Mouse (Mus musculus): Measurements from ENCODE around the gene Bco2. TPM values are rescaled to one million over a fixed set of nuclear protein-coding genes. Genes with fewer than 3 reads are reported as not detected.

Gene Bco2
- polyA plus RNA-seq, 1 experiment from 2014 or later: 0.20 TPM

- H3K4me3 ChIP-seq (replicated peaks; ENCODE audit: low read depth, low read length): no peak overlapping the region
- no peaks in the 10 kb centered on the region for H3K27me3 ChIP-seq (ENCODE audit: control insufficient read depth, insufficient read depth, low read length)
- no peaks in the 10 kb centered on the region for H3K9me3 ChIP-seq (ENCODE audit: control insufficient read depth, low read length)
- H3K36me3 ChIP-seq (ENCODE audit: control insufficient read depth, insufficient read depth, low read length): no peaks in the 10 kb centered on the region
- no peak overlapping the region for H3K4me2 ChIP-seq (ENCODE audit: low read length)
- 88% methylated on average over 4 of the region's 4 CpGs for WGBS
- H3K4me1 ChIP-seq (ENCODE audit: control insufficient read depth, insufficient read depth, low read length): peaks cover 4% of the 10 kb centered on the region; the same call in 1 of the 2 replicates
- H3K9ac ChIP-seq (replicated peaks; ENCODE audit: low read length): no peak overlapping the region
- no peak overlapping the region for H3K27ac ChIP-seq (replicated peaks; ENCODE audit: low read depth, low read length)
- ATAC-seq (ENCODE audit: low FRiP score, low TSS enrichment): no peak
- no peak for DNase-seq
Observed at GRCm38 (mm10) chr9:50548936-50549335, 6.0 kb downstream of the Bco2 start.

GRCm38 (mm10) chr9:50547859-50548478 is 7.0 kb downstream of the Bco2 start:
- H3K4me3 ChIP-seq (replicated peaks; ENCODE audit: low read depth, low read length): no peak overlapping the region
- no peaks in the 10 kb centered on the region for H3K36me3 ChIP-seq (ENCODE audit: control insufficient read depth, insufficient read depth, low read length)
- no peaks in the 10 kb centered on the region for H3K4me1 ChIP-seq (ENCODE audit: control insufficient read depth, insufficient read depth, low read length)
- H3K4me2 ChIP-seq (ENCODE audit: low read length): no peak overlapping the region
- ATAC-seq (ENCODE audit: low FRiP score, low TSS enrichment) (no peak), DNase-seq (no peak)
- no peaks in the 10 kb centered on the region for H3K27me3 ChIP-seq (ENCODE audit: control insufficient read depth, insufficient read depth, low read length)
- H3K9me3 ChIP-seq (ENCODE audit: control insufficient read depth, low read length): no peaks in the 10 kb centered on the region
- 59% methylated on average over 5 of the region's 5 CpGs for WGBS
- H3K9ac ChIP-seq (replicated peaks; ENCODE audit: low read length): no peak overlapping the region
- H3K27ac ChIP-seq (replicated peaks; ENCODE audit: low read depth, low read length): no peak overlapping the region

GRCm38 (mm10) chr9:50542401-50542800 is 12.6 kb downstream of the Bco2 start:
- Histone ChIP-seq H3K27ac (replicated peaks; ENCODE audit: low read depth, low read length) (no peak overlapping the region), H3K27me3 (ENCODE audit: control insufficient read depth, insufficient read depth, low read length) (no peaks in the 10 kb centered on the region), H3K4me1 (ENCODE audit: control insufficient read depth, insufficient read depth, low read length) (no peaks in the 10 kb centered on the region), H3K4me2 (ENCODE audit: low read length) (no peak overlapping the region), H3K36me3 (ENCODE audit: control insufficient read depth, insufficient read depth, low read length) (no peaks in the 10 kb centered on the region), H3K9ac (replicated peaks; ENCODE audit: low read length) (no peak overlapping the region), H3K9me3 (ENCODE audit: control insufficient read depth, low read length) (no peaks in the 10 kb centered on the region), H3K4me3 (replicated peaks; ENCODE audit: low read depth, low read length) (no peak overlapping the region)
- no peak for DNase-seq
- ATAC-seq (ENCODE audit: low FRiP score, low TSS enrichment): no peak
- WGBS: 81% methylated on average over 9 of the region's 9 CpGs

GRCm38 (mm10) chr9:50540170-50540569 is 14.8 kb downstream of the Bco2 start:
- DNase-seq (no peak), ATAC-seq (ENCODE audit: low FRiP score, low TSS enrichment) (no peak)
- no peak overlapping the region for H3K9ac ChIP-seq (replicated peaks; ENCODE audit: low read length)
- H3K27me3 ChIP-seq (ENCODE audit: control insufficient read depth, insufficient read depth, low read length): no peaks in the 10 kb centered on the region
- H3K36me3 ChIP-seq (ENCODE audit: control insufficient read depth, insufficient read depth, low read length): no peaks in the 10 kb centered on the region
- no peaks in the 10 kb centered on the region for H3K4me1 ChIP-seq (ENCODE audit: control insufficient read depth, insufficient read depth, low read length)
- no peak overlapping the region for H3K27ac ChIP-seq (replicated peaks; ENCODE audit: low read depth, low read length)
- H3K4me2 ChIP-seq (ENCODE audit: low read length): no peak overlapping the region
- H3K4me3 ChIP-seq (replicated peaks; ENCODE audit: low read depth, low read length): no peak overlapping the region
- 73% methylated on average over 7 of the region's 7 CpGs for WGBS
- H3K9me3 ChIP-seq (ENCODE audit: control insufficient read depth, low read length): no peaks in the 10 kb centered on the region

GRCm38 (mm10) chr9:50537295-50537694 is 17.7 kb downstream of the Bco2 start:
- Histone ChIP-seq H3K27me3 (ENCODE audit: control insufficient read depth, insufficient read depth, low read length) (no peaks in the 10 kb centered on the region), H3K9me3 (ENCODE audit: control insufficient read depth, low read length) (no peaks in the 10 kb centered on the region), H3K4me2 (ENCODE audit: low read length) (no peak overlapping the region), H3K4me1 (ENCODE audit: control insufficient read depth, insufficient read depth, low read length) (no peaks in the 10 kb centered on the region), H3K9ac (replicated peaks; ENCODE audit: low read length) (no peak overlapping the region), H3K4me3 (replicated peaks; ENCODE audit: low read depth, low read length) (no peak overlapping the region), H3K36me3 (ENCODE audit: control insufficient read depth, insufficient read depth, low read length) (no peaks in the 10 kb centered on the region), H3K27ac (replicated peaks; ENCODE audit: low read depth, low read length) (no peak overlapping the region)
- DNase-seq (no peak), ATAC-seq (ENCODE audit: low FRiP score, low TSS enrichment) (no peak)
- WGBS: 85% methylated on average over 4 of the region's 4 CpGs

- Histone ChIP-seq H3K9ac (replicated peaks; ENCODE audit: low read length) (no peak overlapping the region), H3K4me1 (ENCODE audit: control insufficient read depth, insufficient read depth, low read length) (no peaks in the 10 kb centered on the region), H3K36me3 (ENCODE audit: control insufficient read depth, insufficient read depth, low read length) (no peaks in the 10 kb centered on the region), H3K4me3 (replicated peaks; ENCODE audit: low read depth, low read length) (no peak overlapping the region), H3K4me2 (ENCODE audit: low read length) (no peak overlapping the region), H3K9me3 (ENCODE audit: control insufficient read depth, low read length) (no peaks in the 10 kb centered on the region), H3K27me3 (ENCODE audit: control insufficient read depth, insufficient read depth, low read length) (no peaks in the 10 kb centered on the region), H3K27ac (replicated peaks; ENCODE audit: low read depth, low read length) (no peak overlapping the region)
- ATAC-seq (ENCODE audit: low FRiP score, low TSS enrichment): no peak
- WGBS: 80% methylated on average over 7 of the region's 7 CpGs
- DNase-seq: no peak
Observed at GRCm38 (mm10) chr9:50536603-50537135, 18.3 kb downstream of the Bco2 start.

GRCm38 (mm10) chr9:50535930-50536329 is 19.1 kb downstream of the Bco2 start:
- ATAC-seq (ENCODE audit: low FRiP score, low TSS enrichment): no peak
- Histone ChIP-seq H3K36me3 (ENCODE audit: control insufficient read depth, insufficient read depth, low read length) (no peaks in the 10 kb centered on the region), H3K9me3 (ENCODE audit: control insufficient read depth, low read length) (no peaks in the 10 kb centered on the region), H3K4me1 (ENCODE audit: control insufficient read depth, insufficient read depth, low read length) (no peaks in the 10 kb centered on the region), H3K4me2 (ENCODE audit: low read length) (no peak overlapping the region), H3K27me3 (ENCODE audit: control insufficient read depth, insufficient read depth, low read length) (no peaks in the 10 kb centered on the region), H3K9ac (replicated peaks; ENCODE audit: low read length) (no peak overlapping the region), H3K4me3 (replicated peaks; ENCODE audit: low read depth, low read length) (no peak overlapping the region), H3K27ac (replicated peaks; ENCODE audit: low read depth, low read length) (no peak overlapping the region)
- WGBS: 89% methylated on average over 5 of the region's 5 CpGs
- DNase-seq: no peak

- Histone ChIP-seq H3K4me1 (ENCODE audit: control insufficient read depth, insufficient read depth, low read length) (no peaks in the 10 kb centered on the region), H3K9ac (replicated peaks; ENCODE audit: low read length) (no peak overlapping the region), H3K9me3 (ENCODE audit: control insufficient read depth, low read length) (no peaks in the 10 kb centered on the region), H3K4me3 (replicated peaks; ENCODE audit: low read depth, low read length) (no peak overlapping the region), H3K27me3 (ENCODE audit: control insufficient read depth, insufficient read depth, low read length) (no peaks in the 10 kb centered on the region), H3K4me2 (ENCODE audit: low read length) (no peak overlapping the region), H3K36me3 (ENCODE audit: control insufficient read depth, insufficient read depth, low read length) (no peaks in the 10 kb centered on the region), H3K27ac (replicated peaks; ENCODE audit: low read depth, low read length) (no peak overlapping the region)
- no peak for DNase-seq
- ATAC-seq (ENCODE audit: low FRiP score, low TSS enrichment): no peak
- 83% methylated on average over 3 of the region's 3 CpGs for WGBS
Observed at GRCm38 (mm10) chr9:50533791-50534190, 21.2 kb downstream of the Bco2 start.

GRCm38 (mm10) chr9:50533328-50533727 is 21.7 kb downstream of the Bco2 start:
- no peak for ATAC-seq (ENCODE audit: low FRiP score, low TSS enrichment)
- Histone ChIP-seq H3K36me3 (ENCODE audit: control insufficient read depth, insufficient read depth, low read length) (no peaks in the 10 kb centered on the region), H3K4me1 (ENCODE audit: control insufficient read depth, insufficient read depth, low read length) (no peaks in the 10 kb centered on the region), H3K4me3 (replicated peaks; ENCODE audit: low read depth, low read length) (no peak overlapping the region), H3K27me3 (ENCODE audit: control insufficient read depth, insufficient read depth, low read length) (no peaks in the 10 kb centered on the region), H3K9me3 (ENCODE audit: control insufficient read depth, low read length) (no peaks in the 10 kb centered on the region), H3K4me2 (ENCODE audit: low read length) (no peak overlapping the region), H3K9ac (replicated peaks; ENCODE audit: low read length) (no peak overlapping the region), H3K27ac (replicated peaks; ENCODE audit: low read depth, low read length) (no peak overlapping the region)
- WGBS: 85% methylated on average over 11 of the region's 11 CpGs
- DNase-seq: no peak

All from midbrain, embryonic 14.5 days (tissue).